Mouse (Mus musculus): ENCODE measurements around the gene Gm7682. TPM values are rescaled to one million over a fixed set of nuclear protein-coding genes. Genes with fewer than 3 reads are reported as not detected.
"Not testable (repeated sequence)": the region's sequence is repeated elsewhere in the genome, so short reads cannot be mapped to it uniquely, and the experiment has no call there.

Gene Gm7682
- total RNA-seq (2014; rRNA removed) (not detected in 2 replicates), polyA plus RNA-seq (2012; rRNA removed) (not detected in 2 replicates)

DNA sequence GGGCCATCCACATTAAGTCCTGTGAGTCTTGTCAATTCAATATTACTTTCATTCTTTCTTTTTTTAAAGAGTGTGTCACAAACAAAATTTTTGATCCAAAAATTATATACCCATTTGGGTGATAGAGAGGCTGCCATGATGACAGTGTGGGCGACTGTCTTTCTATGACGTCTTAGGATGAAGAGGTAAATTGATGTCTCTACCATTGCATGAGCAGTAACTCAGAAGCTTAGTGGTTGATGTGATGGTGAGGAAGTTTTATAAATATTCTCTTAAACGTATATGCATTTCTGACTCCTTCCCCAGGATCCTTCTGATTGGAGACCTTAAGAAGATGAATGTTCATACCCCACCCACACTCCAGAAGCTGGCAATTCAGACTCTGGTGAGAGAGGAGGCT, at the start of gene Gm7682:
Gene Gm7682 (plus strand): TSS at position 301 of the 400 bp plus-strand sequence.
- not testable (repeated sequence) for H3K36me3 ChIP-seq (ENCODE audit: control insufficient read depth, insufficient read depth, low read length); H3K4me3 ChIP-seq (ENCODE audit: insufficient read depth, low read depth, low read length); H3K27ac ChIP-seq (replicated peaks; ENCODE audit: insufficient read depth, low read depth, low read length); DNase-seq (ENCODE audit: extremely low read depth, low read depth, low spot score); H3K4me1 ChIP-seq (ENCODE audit: control insufficient read depth, insufficient read depth, low read length); H3K27me3 ChIP-seq (ENCODE audit: control insufficient read depth, insufficient read depth, low read length); H3K79me2 ChIP-seq (ENCODE audit: control insufficient read depth, insufficient read depth, low read length); H3K9ac ChIP-seq (ENCODE audit: low read depth, low read length)
- no CpG with 5 or more reads among the region's 3 CpGs for WGBS

Other genes with a start within 250 kb of the Gm7682 start
- not detected in 2 replicates for gene Gm3106, start 227.8 kb upstream of the Gm7682 start, total RNA-seq (2014; rRNA removed)
- not detected in 2 replicates for gene Gm3106, start 227.8 kb upstream of the Gm7682 start, polyA plus RNA-seq (2012; rRNA removed)
- not detected in 2 replicates for gene A430089I19Rik, start 139.0 kb upstream of the Gm7682 start, total RNA-seq (2014; rRNA removed)
- not detected in 2 replicates for gene A430089I19Rik, start 139.0 kb upstream of the Gm7682 start, polyA plus RNA-seq (2012; rRNA removed)
- gene Gm6502, start 131.3 kb upstream of the Gm7682 start, total RNA-seq (2014; rRNA removed): not detected in 2 replicates
- gene Gm6502, start 131.3 kb upstream of the Gm7682 start, polyA plus RNA-seq (2012; rRNA removed): not detected in 2 replicates
- gene AA792892, start 106.0 kb upstream of the Gm7682 start, total RNA-seq (2014; rRNA removed): not detected in 2 replicates
- gene AA792892, start 106.0 kb upstream of the Gm7682 start, polyA plus RNA-seq (2012; rRNA removed): not detected in 2 replicates
- not detected in 2 replicates for gene Gm3139, start 80.5 kb downstream of the Gm7682 start, total RNA-seq (2014; rRNA removed)
- gene Gm3139, start 80.5 kb downstream of the Gm7682 start, polyA plus RNA-seq (2012; rRNA removed): not detected in 2 replicates
- not detected in 2 replicates for gene Gm3147, start 170.6 kb downstream of the Gm7682 start, total RNA-seq (2014; rRNA removed)
- gene Gm3147, start 170.6 kb downstream of the Gm7682 start, polyA plus RNA-seq (2012; rRNA removed): not detected in 2 replicates
- not detected in 2 replicates for gene Gm6509, start 178.2 kb downstream of the Gm7682 start, total RNA-seq (2014; rRNA removed)
- not detected in 2 replicates for gene Gm6509, start 178.2 kb downstream of the Gm7682 start, polyA plus RNA-seq (2012; rRNA removed)
- gene Gm6205, start 202.6 kb downstream of the Gm7682 start, total RNA-seq (2014; rRNA removed): not detected in 2 replicates
- not detected in 2 replicates for gene Gm6205, start 202.6 kb downstream of the Gm7682 start, polyA plus RNA-seq (2012; rRNA removed)